Mouse (Mus musculus) liver, postnatal 0 days (tissue): ENCODE results near the gene C1qtnf6.

Experiments
- CTCF ChIP-seq: sonication (generic); IDR thresholded peaks from 2 replicates; pipeline ENCODE4 v1.5.1; 2016; ENCODE audit warnings: antibody characterized with exemption, low read depth
- EP300 ChIP-seq: IDR thresholded peaks from 2 replicates; pipeline ENCODE4 v1.6.1; 2016; ENCODE audit warnings: antibody characterized with exemption, low read depth, mild to moderate bottlenecking

GRCm38 (mm10) chr15:78510736-78511135, 20.5 kb downstream of the C1qtnf6 start:
- TF ChIP-seq EP300 (no peak), CTCF (no peak)
